Mouse (Mus musculus) ES-Bruce4 (cell line): ENCODE results near the gene Papolg. TPM values are rescaled to one million over a fixed set of nuclear protein-coding genes. Genes with fewer than 3 reads are reported as not detected.
A peak's percentile ranks its signal among the peaks of the same experiment; 100 is the strongest.

Experiments used
- H3K27ac ChIP-seq: 2 replicates; pipeline ENCODE4 v1.5.1; 2012; ENCODE audit warnings: low read length, inconsistent platforms; ENCODE audit not compliant: insufficient read depth
- H3K27me3 ChIP-seq: 2 replicates; pipeline ENCODE4 v1.6.1; 2012; ENCODE audit warnings: mild to moderate bottlenecking, low read length, inconsistent platforms; ENCODE audit not compliant: control insufficient read depth, poor library complexity, insufficient read depth, severe bottlenecking
- H3K36me3 ChIP-seq: 2 replicates; pipeline ENCODE4 v1.6.1; 2012; ENCODE audit warnings: inconsistent platforms, mild to moderate bottlenecking, low read length, moderate library complexity; ENCODE audit not compliant: control insufficient read depth, poor library complexity, insufficient read depth, severe bottlenecking
- H3K4me1 ChIP-seq: one replicate; pipeline ENCODE4 v1.8.1; 2011; ENCODE audit warnings: low read length; ENCODE audit not compliant: control insufficient read depth, insufficient read depth
- H3K4me3 ChIP-seq: 2 replicates; pipeline ENCODE4 v1.5.1; 2011; ENCODE audit warnings: low read depth, mild to moderate bottlenecking, low read length
- H3K9ac ChIP-seq: 2 replicates; pipeline ENCODE4 v1.6.1; 2012; ENCODE audit warnings: low read depth, mild to moderate bottlenecking, inconsistent platforms; ENCODE audit not compliant: poor library complexity, severe bottlenecking
- H3K9me3 ChIP-seq: replicated peaks from 2 replicates; pipeline ENCODE4 v1.6.1; 2012; ENCODE audit warnings: mild to moderate bottlenecking, low read length, inconsistent platforms; ENCODE audit not compliant: control insufficient read depth, poor library complexity, insufficient read depth, severe bottlenecking
- CTCF ChIP-seq: IDR thresholded peaks from one replicate; pipeline ENCODE4 v1.8.1; 2011; ENCODE audit warnings: low read depth, low read length
- EP300 ChIP-seq: IDR thresholded peaks from 2 replicates; pipeline ENCODE4 v1.6.1; 2011; ENCODE audit warnings: low read depth, low read length; ENCODE audit not compliant: insufficient read depth
- POLR2A ChIP-seq: IDR thresholded peaks from one replicate; pipeline ENCODE4 v1.8.1; 2011; ENCODE audit warnings: low read length; ENCODE audit not compliant: insufficient read depth
- polyA plus RNA-seq: library from polyadenylated mRNA; stranded (reverse); fragments of >200 nt; gene quantifications from 2 replicates; pipeline ENCODE4 v1.2.4, GENCODE M21; 2011; ENCODE audit warnings: low read depth; ENCODE audit not compliant: missing spikeins, insufficient read depth, insufficient read length

Papolg gene
- polyA plus RNA-seq, 1 experiment = 34.1 TPM

- H3K4me3 ChIP-seq = no peak overlapping the region
These were observed 1.5 kb downstream of the Papolg start for GRCm38 (mm10) chr11:23893556-23893955.

GRCm38 (mm10) chr11:23864326-23864725 lies 30.7 kb downstream of the Papolg start:
- no peaks in the 10 kb centered on the region for H3K9me3 ChIP-seq
- H3K4me3 ChIP-seq = no peak overlapping the region
- no peaks in the 10 kb centered on the region for H3K4me1 ChIP-seq
- no peak overlapping the region for H3K27ac ChIP-seq
- peaks cover 51% of the 10 kb centered on the region for H3K36me3 ChIP-seq
- no peak for TF ChIP-seq EP300
- no peak for TF ChIP-seq CTCF
- TF ChIP-seq POLR2A = no peak
- H3K27me3 ChIP-seq = no peaks in the 10 kb centered on the region
- no peak overlapping the region for H3K9ac ChIP-seq

More at GRCm38 (mm10) chr11:23893556-23893955, 1.5 kb downstream of the Papolg start:
- Histone ChIP-seq H3K4me1 (no peaks in the 10 kb centered on the region), H3K9me3 (no peaks in the 10 kb centered on the region), H3K9ac (no peak overlapping the region), H3K27me3 (peaks cover 2% of the 10 kb centered on the region), H3K27ac (no peak overlapping the region), H3K36me3 (peaks cover 4% of the 10 kb centered on the region)
- TF ChIP-seq CTCF (no peak), EP300 (no peak), POLR2A (no peak)

DNA sequence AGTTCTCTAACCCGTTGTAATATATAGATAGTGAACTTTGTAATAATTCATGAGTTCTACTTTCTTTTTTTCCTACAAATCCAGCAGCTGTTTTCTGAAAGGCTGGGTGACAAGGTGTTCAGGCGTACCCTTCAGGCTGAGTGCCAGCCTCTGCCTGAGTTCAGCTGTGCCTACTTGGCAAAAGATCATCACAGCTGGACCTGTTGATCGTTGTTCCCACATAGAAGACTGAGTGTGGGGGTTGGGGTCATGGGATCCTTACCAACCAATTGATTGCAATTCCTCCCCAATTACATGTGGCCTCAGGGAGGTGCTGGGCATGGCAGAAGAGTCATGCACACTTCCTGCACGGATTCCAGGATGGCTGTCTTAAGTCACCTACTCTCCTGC lies 38.3 kb downstream of the Papolg start:
- Histone ChIP-seq H3K27me3 (no peaks in the 10 kb centered on the region), H3K4me1 (no peaks in the 10 kb centered on the region), H3K4me3 (no peak overlapping the region), H3K9me3 (no peaks in the 10 kb centered on the region), H3K36me3 (peaks cover 22% of the 10 kb centered on the region), H3K9ac (no peak overlapping the region), H3K27ac (no peak overlapping the region)
- no peak for TF ChIP-seq POLR2A
- TF ChIP-seq CTCF = no peak
- no peak for TF ChIP-seq EP300

DNA sequence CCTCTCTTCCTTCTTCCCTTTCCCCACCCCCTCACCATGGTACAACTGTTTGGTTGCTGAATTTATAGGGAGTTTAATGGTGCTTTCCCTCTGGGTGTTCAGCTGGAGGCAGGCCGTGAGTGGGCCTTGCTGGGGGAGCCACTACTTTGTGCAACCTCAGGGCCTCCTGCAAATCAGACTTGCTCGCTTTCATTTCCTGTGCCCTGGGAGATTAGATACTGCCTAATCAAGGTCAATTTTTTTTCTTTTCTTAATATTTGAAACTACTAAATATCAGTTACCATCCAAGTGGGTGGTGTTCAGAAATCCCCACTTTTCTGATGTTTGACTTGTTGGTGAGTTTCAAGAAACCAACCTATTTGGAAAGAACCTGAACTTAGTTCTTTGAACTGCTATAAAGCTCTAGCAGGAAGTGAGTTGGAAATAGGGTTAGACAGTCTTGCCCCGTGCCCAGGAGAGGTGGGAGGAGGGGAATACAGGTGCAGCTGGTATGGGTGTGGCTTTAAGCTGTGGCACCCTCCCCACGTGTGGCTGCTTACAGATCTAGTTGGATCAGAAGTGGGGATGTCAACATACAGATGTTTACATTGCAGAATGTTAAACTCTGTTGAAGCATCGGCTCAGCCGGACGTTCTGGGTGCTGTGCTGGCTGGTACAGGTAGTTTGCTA lies 38.9 kb downstream of the Papolg start:
- TF ChIP-seq CTCF (no peak), POLR2A (no peak), EP300 (no peak)
- Histone ChIP-seq H3K9ac (no peak overlapping the region), H3K27me3 (no peaks in the 10 kb centered on the region), H3K4me3 (no peak overlapping the region), H3K4me1 (no peaks in the 10 kb centered on the region), H3K36me3 (peaks cover 19% of the 10 kb centered on the region), H3K27ac (no peak overlapping the region), H3K9me3 (no peaks in the 10 kb centered on the region; the same call in 1 of the 2 replicates)

DNA sequence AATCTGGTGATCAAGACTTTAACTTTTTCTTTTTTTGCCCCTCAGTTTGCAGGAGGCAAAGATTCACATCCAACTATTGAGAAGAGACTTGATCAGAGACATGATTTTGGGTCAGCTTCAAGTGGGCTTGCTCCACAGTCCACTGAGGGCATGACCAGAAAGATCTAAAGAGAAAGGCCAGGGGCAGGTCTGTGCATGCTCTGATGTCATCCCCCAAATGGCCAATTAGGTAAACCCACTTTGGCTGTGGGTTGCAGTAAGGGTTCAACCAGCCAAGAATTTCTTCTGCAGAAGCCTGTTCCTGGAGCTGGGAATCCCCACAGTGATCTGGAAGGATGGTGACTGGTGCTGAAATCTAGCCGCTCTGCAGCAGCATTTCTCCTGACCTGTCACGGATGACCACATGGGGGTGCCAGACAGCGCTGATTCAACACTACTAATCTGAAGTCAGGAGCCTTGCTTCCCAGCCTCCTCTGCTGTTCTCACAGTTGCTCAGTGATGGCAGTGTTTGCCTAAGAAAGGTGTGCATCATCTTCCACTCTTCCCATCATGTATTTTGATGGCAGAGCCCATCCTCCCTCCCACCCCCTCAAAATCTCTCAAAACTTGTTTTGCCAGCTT lies 39.8 kb downstream of the Papolg start:
- no peak overlapping the region for H3K27ac ChIP-seq
- H3K27me3 ChIP-seq = no peaks in the 10 kb centered on the region
- H3K9ac ChIP-seq = no peak overlapping the region
- no peaks in the 10 kb centered on the region; the same call in 1 of the 2 replicates for H3K9me3 ChIP-seq
- H3K36me3 ChIP-seq = peaks cover 19% of the 10 kb centered on the region
- H3K4me1 ChIP-seq = no peaks in the 10 kb centered on the region
- no peak overlapping the region for H3K4me3 ChIP-seq
- TF ChIP-seq CTCF (peak; percentile 97), POLR2A (no peak), EP300 (no peak)

DNA sequence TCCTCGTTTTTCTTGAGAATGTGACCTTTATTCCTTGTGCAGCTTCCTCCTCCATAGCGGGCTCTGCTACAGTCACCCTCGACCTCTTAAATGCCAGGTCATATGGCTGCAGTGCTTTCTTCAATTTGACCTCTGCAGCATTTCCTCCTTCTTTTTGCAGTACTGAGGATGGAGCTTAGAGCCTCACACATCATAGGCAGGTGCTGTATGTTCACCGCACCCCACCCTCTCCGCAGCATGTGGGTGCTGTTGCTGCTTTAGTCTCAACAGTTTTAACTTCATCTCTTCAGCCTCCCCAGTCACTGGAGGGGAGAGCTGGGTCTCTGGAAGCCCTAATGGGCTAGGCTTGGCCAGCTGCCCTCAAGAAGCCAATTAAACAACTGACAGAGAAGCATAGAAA lies 41.7 kb downstream of the Papolg start:
- Histone ChIP-seq H3K27ac (no peak overlapping the region), H3K27me3 (no peaks in the 10 kb centered on the region), H3K9me3 (no peaks in the 10 kb centered on the region; the same call in 1 of the 2 replicates), H3K4me1 (no peaks in the 10 kb centered on the region), H3K36me3 (peaks cover 2% of the 10 kb centered on the region; the same call in 1 of the 2 replicates), H3K4me3 (no peak overlapping the region), H3K9ac (no peak overlapping the region)
- no peak for TF ChIP-seq POLR2A
- TF ChIP-seq CTCF = no peak
